Mouse (Mus musculus) liver, adult 2 months (tissue): ENCODE measurements around the gene Hspa1a.

ENCODE experiments used
- CTCF ChIP-seq: fragments of 200-500 bp; IDR thresholded peaks from 2 replicates; pipeline ENCODE4 v1.5.1; 2011; ENCODE audit warnings: low read depth, low read length, control low read depth
- POLR2A ChIP-seq: fragments of 200-500 bp; IDR thresholded peaks from 2 replicates; pipeline ENCODE4 v1.6.1; 2011; ENCODE audit warnings: low read length, control low read depth; ENCODE audit not compliant: insufficient read depth; ENCODE audit errors: extremely low read depth

GRCm38 (mm10) chr17:34924258-34924657, 47.7 kb downstream of the Hspa1a start:
- TF ChIP-seq CTCF: no peak
- TF ChIP-seq POLR2A: no peak
